Mouse (Mus musculus) liver, embryonic 16.5 days (tissue): ENCODE results near the gene Inip. TPM values are rescaled to one million over a fixed set of nuclear protein-coding genes. Genes with fewer than 3 reads are reported as not detected.
A peak's percentile ranks its signal among the peaks of the same experiment; 100 is the strongest.
"Not testable (repeated sequence)": the region's sequence is repeated elsewhere in the genome, so short reads cannot be mapped to it uniquely, and the experiment has no call there.

Source experiments
- ATAC-seq: fragments of 200-750 bp; cut with Nextera tagmentation; 2 replicates; pipeline ENCODE4 v1.8.0; 2017; ENCODE audit warnings: low read depth, mild to moderate bottlenecking, moderate number of reproducible peaks, moderate library complexity
- H3K27ac ChIP-seq: fragments of 300-500 bp; sonication (generic); 2 replicates; pipeline ENCODE4 v1.5.1; 2014; ENCODE audit warnings: mild to moderate bottlenecking, low read length
- H3K27me3 ChIP-seq: fragments of 300-500 bp; sonication (generic); 2 replicates; pipeline ENCODE4 v1.6.1; 2014; ENCODE audit warnings: low read depth, low read length, mixed read lengths; ENCODE audit not compliant: control insufficient read depth, insufficient read depth
- H3K36me3 ChIP-seq: fragments of 300-500 bp; sonication (generic); 2 replicates; pipeline ENCODE4 v1.6.1; 2014; ENCODE audit warnings: mild to moderate bottlenecking; ENCODE audit not compliant: control insufficient read depth, insufficient read depth
- H3K4me1 ChIP-seq: fragments of 300-500 bp; sonication (generic); 2 replicates; pipeline ENCODE4 v1.6.1; 2014; ENCODE audit warnings: low read depth, low read length, mixed read lengths; ENCODE audit not compliant: control insufficient read depth
- H3K4me2 ChIP-seq: fragments of 300-500 bp; sonication (generic); 2 replicates; pipeline ENCODE4 v1.6.1; 2014; ENCODE audit warnings: low read depth, low read length, mixed read lengths
- H3K4me3 ChIP-seq: fragments of 300-500 bp; sonication (generic); 2 replicates; pipeline ENCODE4 v1.5.1; 2014; ENCODE audit warnings: low read depth, mild to moderate bottlenecking, low read length
- H3K9ac ChIP-seq: fragments of 300-500 bp; sonication (generic); 2 replicates; pipeline ENCODE4 v1.6.1; 2014; ENCODE audit warnings: low read depth, low read length
- H3K9me3 ChIP-seq: fragments of 300-500 bp; sonication (generic); replicated peaks from 2 replicates; pipeline ENCODE4 v1.6.1; 2016; ENCODE audit warnings: low read length; ENCODE audit not compliant: control insufficient read depth
- WGBS: fragments of 180-500 bp; shearing (Covaris S2); extraction: QIAGEN DNeasy Blood & Tissue Kit; methylation state at CpG from one replicate; pipeline ENCODE4 v1.1.7; 2014; ENCODE audit not compliant: insufficient replicate concordance; 5-methylcytosine and 5-hydroxymethylcytosine counted together
- polyA plus RNA-seq: library from polyadenylated mRNA; unstranded; fragments of >200 nt; fragmentation: Nextera tagmentation; extraction: Ambion mirVana; gene quantifications from 2 replicates; pipeline ENCODE4 v1.2.1, GENCODE M21; 2015

The Inip gene
- polyA plus RNA-seq, 1 experiment from 2014 or later: 14.0 TPM

DNA sequence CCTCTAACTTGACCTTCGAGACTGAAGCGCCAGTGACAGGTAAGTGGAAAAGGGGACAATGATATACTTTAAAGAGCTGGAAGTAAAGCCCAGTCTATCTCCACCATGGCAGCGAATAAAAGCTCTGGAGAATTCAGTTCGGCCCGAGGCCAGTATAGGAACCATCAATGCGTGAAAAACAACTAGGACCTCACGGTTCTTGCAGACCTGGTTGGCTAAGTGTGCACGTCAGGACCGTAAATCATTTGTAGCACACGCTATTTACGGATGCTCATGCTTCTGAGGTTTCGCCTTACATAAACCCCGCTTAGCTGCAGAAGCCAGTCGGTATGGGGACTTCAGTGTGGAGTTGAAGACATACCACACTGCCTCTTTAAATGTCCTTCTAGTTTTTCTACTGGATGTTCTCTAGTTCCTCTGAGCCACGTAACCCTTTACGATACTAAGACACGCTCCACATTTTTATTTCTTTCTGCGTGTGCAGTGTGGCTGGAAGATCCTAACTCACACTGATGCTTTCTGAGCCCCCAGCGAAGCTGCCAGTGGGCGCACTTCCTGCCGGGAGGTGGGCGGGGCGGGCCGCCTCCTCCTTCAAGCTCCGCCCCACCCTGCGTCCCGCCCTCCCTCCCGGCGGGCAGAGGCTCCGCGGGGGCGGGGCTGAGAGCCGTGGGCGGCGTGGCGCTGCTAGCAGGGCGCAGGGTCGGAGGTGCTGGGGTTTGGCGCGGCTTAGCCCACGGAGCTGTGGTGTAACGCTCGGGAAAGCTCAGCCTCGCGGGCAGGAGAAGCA lies 4.0 kb upstream of the Inip start, which contains the start of gene Snx30:
Snx30 (plus strand) TSS at position 660 of the 787 bp plus-strand sequence.
- H3K27me3 ChIP-seq: no peaks in the 10 kb centered on the region
- peak within 1 kb of the TSS; percentile 88 for H3K4me3 ChIP-seq
- peak within 1 kb of the TSS; percentile 99 for H3K4me2 ChIP-seq
- H3K9me3 ChIP-seq: no peaks in the 10 kb centered on the region
- ATAC-seq: peak; percentile 89
- H3K9ac ChIP-seq: peak within 1 kb of the TSS; percentile 88
- WGBS: 5% methylated on average over 45 of the region's 45 CpGs
- no peaks in the 10 kb centered on the region for H3K36me3 ChIP-seq
- H3K27ac ChIP-seq: peak within 1 kb of the TSS; percentile 82
- H3K4me1 ChIP-seq: peaks cover 33% of the 10 kb centered on the region

DNA sequence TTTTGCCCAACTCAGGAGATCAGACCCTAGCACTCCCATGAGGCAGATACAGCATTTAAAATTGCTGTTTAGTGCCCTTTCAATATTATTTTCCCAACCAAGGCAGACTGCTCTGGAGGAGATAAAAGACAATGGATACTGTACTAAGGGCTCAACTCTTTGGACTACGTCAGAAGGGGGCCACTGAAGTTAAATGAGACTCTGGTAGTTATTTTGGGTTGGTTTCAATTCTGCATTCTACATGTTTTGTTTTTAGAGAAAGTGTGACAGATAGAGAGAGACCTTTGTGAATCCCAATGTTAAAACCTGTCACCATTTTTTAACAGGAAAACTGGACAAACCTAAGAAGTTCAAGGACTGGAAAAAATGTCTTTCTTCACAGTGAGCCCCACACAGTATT lies 3.4 kb upstream of the Inip start:
- H3K9me3 ChIP-seq: no peaks in the 10 kb centered on the region
- 50% methylated on average over 1 of the region's 1 CpGs for WGBS
- H3K9ac ChIP-seq: peak overlapping the region; percentile 88; the same call in 1 of the 2 replicates
- ATAC-seq: no peak
- no peaks in the 10 kb centered on the region for H3K27me3 ChIP-seq
- peak overlapping the region; percentile 99 for H3K4me2 ChIP-seq
- H3K27ac ChIP-seq: peak overlapping the region; percentile 82; the same call in 1 of the 2 replicates
- peak overlapping the region; percentile 88 for H3K4me3 ChIP-seq
- peaks cover 33% of the 10 kb centered on the region for H3K4me1 ChIP-seq
- no peaks in the 10 kb centered on the region for H3K36me3 ChIP-seq

DNA sequence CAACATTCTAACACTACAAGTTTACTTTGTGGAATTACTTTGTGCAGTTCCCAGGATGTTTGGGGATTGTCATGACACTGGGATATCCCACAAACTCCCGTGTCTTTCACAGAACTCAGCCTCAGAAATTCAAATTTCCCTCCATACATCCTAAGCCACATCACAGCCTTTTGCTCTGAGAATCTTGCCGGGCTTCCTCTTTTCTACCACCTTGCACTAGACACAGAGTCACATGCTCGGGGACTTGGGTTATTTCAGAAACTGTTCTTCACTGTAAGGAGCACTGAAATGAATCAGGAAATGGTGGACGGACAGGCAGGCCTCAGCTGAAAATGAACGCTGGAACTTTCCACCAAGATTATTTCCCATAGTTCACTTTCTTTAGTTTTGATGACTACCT lies 2.0 kb upstream of the Inip start:
- Histone ChIP-seq H3K4me3 (no peak overlapping the region), H3K9ac (0 out of 2 replicates have a peak overlapping the region, but pooled peaks have one; percentile 5), H3K27ac (peak overlapping the region; percentile 66), H3K36me3 (no peaks in the 10 kb centered on the region), H3K9me3 (no peaks in the 10 kb centered on the region), H3K4me1 (peaks cover 31% of the 10 kb centered on the region), H3K4me2 (no peak overlapping the region), H3K27me3 (no peaks in the 10 kb centered on the region)
- 28% methylated on average over 5 of the region's 5 CpGs for WGBS
- ATAC-seq: no peak

DNA sequence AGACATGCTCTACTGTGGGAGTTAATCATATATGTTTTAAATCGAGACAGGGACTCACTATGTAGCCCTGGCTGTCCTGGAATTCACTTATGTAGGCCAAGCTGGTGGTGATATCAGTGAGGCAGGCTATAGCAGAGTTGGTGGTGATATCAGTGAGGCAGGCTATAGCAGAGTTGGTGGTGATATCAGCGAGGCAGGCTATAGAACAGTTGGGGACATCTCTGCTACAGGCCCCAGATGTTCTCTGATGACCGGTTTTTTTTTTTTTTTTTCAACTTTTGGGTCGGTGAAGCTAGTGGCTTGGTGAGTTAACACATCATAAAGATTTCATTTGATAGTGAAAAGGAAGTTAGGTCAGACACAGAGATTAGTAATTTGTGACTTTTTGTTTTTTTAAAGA lies 1.4 kb upstream of the Inip start:
- WGBS: 13% methylated on average over 4 of the region's 4 CpGs
- peak; percentile 69 for ATAC-seq
- Histone ChIP-seq H3K27ac (peak overlapping the region; percentile 66), H3K9ac (no peak overlapping the region), H3K4me3 (no peak overlapping the region), H3K4me2 (no peak overlapping the region; the same call in 1 of the 2 replicates), H3K27me3 (no peaks in the 10 kb centered on the region), H3K4me1 (peaks cover 31% of the 10 kb centered on the region), H3K9me3 (no peaks in the 10 kb centered on the region), H3K36me3 (no peaks in the 10 kb centered on the region)

DNA sequence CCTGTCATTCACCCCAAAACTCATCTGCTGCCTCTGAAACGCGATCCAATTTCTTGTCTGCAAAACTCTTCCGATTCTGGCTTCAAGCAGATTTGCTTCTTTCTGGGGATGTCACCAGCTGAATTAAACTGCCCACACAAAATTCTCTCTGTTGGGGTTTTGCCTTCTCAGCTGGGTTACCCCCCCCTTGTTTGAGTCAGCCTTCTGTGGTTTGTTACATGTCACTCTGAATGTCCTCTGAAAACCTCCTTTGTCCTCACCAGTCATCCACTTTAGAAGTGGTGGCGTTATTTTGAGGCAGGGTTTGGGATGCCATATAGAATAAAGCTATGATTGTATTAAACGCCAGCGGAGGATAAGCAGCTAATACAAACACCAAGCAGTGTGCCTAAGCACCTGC lies 718 bp upstream of the Inip start:
- ATAC-seq: no peak
- Histone ChIP-seq H3K4me2 (no peak overlapping the region), H3K9ac (no peak overlapping the region), H3K4me3 (no peak overlapping the region), H3K27ac (no peak overlapping the region; the same call in 1 of the 2 replicates), H3K4me1 (peaks cover 29% of the 10 kb centered on the region), H3K9me3 (no peaks in the 10 kb centered on the region), H3K36me3 (no peaks in the 10 kb centered on the region), H3K27me3 (no peaks in the 10 kb centered on the region)
- WGBS: 75% methylated on average over 6 of the region's 6 CpGs

DNA sequence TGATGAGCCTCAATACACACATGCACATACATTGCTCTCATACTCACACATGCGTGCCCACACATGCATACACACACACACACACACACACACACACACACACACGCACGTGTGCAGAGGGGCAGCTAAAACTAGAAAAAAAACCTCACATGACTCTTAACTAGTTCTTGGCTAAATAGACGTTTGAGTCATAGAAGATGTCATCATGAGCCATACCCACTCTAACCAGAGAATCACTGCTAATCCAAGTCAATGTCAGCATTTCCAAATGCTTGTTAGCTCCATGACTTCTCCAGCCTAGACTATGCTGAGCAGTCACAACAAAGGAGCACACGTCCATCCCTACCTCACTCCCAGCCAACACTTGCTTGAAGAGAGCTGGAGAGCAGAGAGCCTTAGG lies 1.2 kb downstream of the Inip start:
- no peaks in the 10 kb centered on the region for H3K9me3 ChIP-seq
- H3K27ac ChIP-seq: no peak overlapping the region
- H3K9ac ChIP-seq: no peak overlapping the region
- no peaks in the 10 kb centered on the region for H3K27me3 ChIP-seq
- peaks cover 16% of the 10 kb centered on the region for H3K4me1 ChIP-seq
- no peak overlapping the region for H3K4me2 ChIP-seq
- 66% methylated on average over 5 of the region's 5 CpGs for WGBS
- H3K36me3 ChIP-seq: no peaks in the 10 kb centered on the region
- ATAC-seq: no peak
- H3K4me3 ChIP-seq: no peak overlapping the region

DNA sequence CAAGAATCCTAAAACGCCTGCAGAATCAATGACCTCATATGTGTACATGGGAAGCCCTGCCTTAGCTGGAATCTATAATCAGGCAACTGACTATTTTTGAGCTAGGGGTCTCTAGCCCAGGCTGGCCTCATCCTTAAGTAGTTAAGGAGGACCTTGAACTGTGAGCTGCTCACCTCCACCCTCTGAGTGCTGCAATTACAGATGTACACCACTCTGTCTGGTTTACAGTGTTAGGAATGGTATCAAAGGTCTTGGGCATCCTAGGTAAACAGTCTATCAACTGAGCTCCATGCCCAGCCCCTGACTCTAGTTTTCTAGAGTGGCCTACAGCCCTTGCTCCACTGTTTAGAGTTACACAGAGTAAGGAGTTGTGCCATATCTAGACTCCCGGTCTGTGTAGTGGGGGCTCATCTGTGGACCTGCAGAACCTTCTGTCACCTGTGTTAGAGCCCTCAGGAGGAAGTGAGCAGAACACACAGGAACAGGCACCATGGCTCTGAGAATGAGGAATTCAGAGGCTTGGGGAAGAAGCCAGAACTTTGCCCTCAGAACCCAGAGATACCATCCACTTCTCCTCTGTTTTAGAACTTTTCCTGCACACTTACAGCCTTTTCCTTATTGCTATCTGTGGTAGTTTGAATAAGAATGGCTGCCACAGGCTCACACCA lies 5.5 kb downstream of the Inip start:
- ATAC-seq: no peak
- Histone ChIP-seq H3K9me3 (no peaks in the 10 kb centered on the region), H3K4me2 (no peak overlapping the region), H3K27me3 (no peaks in the 10 kb centered on the region), H3K4me3 (no peak overlapping the region), H3K9ac (no peak overlapping the region), H3K4me1 (no peaks in the 10 kb centered on the region), H3K27ac (no peak overlapping the region), H3K36me3 (no peaks in the 10 kb centered on the region)
- WGBS: 59% methylated on average over 2 of the region's 2 CpGs

DNA sequence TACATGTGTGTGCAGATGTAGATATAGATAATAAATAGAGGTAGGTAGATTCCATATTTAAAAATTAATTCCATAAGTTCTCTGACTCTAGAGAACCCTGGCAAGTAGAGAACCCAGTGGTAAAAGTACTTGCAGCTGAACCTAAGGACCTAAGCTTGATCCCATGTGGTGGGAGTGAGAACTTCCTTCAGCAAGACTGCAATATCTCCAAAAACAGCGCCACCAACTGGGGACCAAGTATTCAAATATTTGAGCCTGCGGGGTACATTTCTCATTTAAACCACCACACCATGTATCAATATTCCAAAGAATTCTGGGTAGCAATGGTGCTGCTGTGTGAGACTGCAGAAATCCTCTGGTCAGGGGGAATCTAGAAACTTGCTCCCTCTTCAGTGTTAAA lies 7.3 kb downstream of the Inip start:
- H3K9me3 ChIP-seq: no peaks in the 10 kb centered on the region
- no peaks in the 10 kb centered on the region for H3K27me3 ChIP-seq
- no peak overlapping the region for H3K9ac ChIP-seq
- no peak overlapping the region for H3K27ac ChIP-seq
- H3K4me2 ChIP-seq: no peak overlapping the region
- WGBS: 65% methylated on average over 2 of the region's 2 CpGs
- no peak for ATAC-seq
- H3K4me3 ChIP-seq: no peak overlapping the region
- H3K4me1 ChIP-seq: no peaks in the 10 kb centered on the region
- no peaks in the 10 kb centered on the region for H3K36me3 ChIP-seq

DNA sequence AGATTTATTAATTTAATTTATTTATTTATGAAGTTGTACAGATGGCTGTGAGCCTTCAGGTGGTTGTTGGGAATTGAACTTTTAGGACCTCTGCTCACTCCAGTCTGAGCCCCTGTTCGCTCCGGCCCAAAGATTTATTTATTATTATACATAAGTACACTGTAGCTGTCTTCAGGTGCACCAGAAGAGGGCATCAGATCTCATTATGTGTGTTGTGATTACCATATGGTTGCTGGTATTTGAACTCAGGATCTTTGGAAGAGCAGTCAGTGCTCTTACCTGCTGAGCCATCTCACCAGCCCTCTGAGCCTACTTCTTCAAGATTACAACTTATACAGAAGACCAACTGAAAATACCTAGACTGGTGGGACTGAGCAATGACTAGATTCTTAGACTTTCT lies 7.8 kb downstream of the Inip start:
- H3K36me3 ChIP-seq, H3K9ac ChIP-seq, H3K4me1 ChIP-seq, ATAC-seq, H3K27me3 ChIP-seq, H3K4me2 ChIP-seq, H3K27ac ChIP-seq, H3K9me3 ChIP-seq, H3K4me3 ChIP-seq: not testable (repeated sequence)
- WGBS: 69% methylated on average over 2 of the region's 2 CpGs
